Mouse (Mus musculus): ENCODE results near the gene Rnf5.

Gene Rnf5

DNA sequence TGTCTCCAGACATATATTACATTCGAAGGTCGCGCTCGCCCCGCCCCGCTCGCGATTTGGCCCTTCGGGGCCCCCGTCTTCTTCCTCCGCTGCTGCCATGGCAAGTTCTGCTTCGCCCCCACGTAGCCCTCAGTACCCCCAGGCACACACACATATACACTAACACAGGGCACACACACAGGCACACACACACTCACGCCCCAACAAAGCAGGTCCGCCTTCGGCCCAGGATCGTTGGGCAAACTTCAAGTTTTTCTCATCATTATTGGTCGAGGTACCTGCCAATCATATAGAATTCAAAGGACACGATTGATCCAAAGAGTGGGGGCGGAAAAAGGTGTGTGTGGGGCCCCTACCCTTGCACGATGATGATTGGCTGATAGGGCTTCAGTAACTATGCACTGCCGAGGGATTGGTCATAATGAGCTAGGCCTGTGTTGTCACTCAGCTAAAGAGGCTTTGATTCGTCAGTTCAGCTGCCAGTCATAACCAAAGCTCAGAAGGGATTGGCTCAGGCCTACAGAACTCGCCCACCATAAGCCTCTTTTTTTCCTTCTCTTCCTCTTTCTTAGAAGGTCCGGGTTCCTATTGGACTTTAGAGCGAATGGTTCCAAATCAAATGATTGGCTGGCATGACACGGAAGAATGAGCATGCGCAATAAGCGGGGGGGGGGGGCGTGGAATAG lies at the start of gene Rnf5:
Gene Rnf5 (minus strand): TSS at position 316 of the 686 bp plus-strand sequence.
- DNase-seq (ENCODE audit: low read depth) = peak; percentile 100

- no peak for DNase-seq (ENCODE audit: low read depth)
Measured at GRCm38 (mm10) chr17:34652985-34653384, 49.5 kb upstream of the Rnf5 start.

DNA sequence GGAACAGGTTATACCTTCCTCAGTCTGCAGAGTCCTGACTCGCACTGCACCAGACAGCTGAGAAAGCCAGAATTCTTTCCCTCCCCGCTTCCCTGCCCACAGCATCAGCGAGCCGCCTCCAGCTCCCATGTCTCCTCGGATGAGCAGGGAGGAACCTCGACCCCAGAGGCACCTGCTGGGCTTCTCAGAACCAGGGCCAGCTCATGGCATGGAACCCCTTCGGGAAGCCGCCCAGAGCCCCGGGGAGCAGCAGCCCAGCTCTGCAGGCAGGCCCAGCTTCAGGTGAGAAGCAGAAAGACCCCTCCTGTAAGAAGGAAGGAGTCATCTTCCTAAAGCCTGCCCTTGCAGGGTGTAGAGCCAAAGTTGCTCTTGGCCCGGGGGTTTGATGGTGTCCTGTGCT lies 49.1 kb upstream of the Rnf5 start:
- no peak for DNase-seq (ENCODE audit: low read depth)

GRCm38 (mm10) chr17:34651507-34652221 lies 48.2 kb upstream of the Rnf5 start:
- no peak for DNase-seq (ENCODE audit: low read depth)

DNA sequence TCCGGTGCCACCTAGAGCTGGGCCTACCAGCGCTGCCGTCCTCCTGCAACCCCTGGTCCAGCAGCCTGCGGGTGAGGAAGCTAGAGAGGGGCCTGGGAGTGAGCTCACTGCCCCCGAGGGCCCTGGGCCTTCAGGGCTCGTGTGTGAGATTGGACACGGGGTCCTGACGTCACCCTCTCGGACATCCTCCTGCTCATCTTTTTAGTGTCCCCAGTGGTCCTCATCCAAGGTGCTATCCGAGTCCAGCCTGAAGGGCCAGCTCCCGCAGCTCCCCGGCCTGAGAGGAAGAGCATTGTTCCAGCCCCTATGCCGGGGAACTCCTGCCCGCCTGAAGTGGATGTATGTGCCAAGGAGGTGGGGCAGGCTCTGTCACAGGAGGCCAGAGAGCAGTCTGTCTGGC lies 47.3 kb upstream of the Rnf5 start:
- DNase-seq (ENCODE audit: low read depth) = no peak

DNA sequence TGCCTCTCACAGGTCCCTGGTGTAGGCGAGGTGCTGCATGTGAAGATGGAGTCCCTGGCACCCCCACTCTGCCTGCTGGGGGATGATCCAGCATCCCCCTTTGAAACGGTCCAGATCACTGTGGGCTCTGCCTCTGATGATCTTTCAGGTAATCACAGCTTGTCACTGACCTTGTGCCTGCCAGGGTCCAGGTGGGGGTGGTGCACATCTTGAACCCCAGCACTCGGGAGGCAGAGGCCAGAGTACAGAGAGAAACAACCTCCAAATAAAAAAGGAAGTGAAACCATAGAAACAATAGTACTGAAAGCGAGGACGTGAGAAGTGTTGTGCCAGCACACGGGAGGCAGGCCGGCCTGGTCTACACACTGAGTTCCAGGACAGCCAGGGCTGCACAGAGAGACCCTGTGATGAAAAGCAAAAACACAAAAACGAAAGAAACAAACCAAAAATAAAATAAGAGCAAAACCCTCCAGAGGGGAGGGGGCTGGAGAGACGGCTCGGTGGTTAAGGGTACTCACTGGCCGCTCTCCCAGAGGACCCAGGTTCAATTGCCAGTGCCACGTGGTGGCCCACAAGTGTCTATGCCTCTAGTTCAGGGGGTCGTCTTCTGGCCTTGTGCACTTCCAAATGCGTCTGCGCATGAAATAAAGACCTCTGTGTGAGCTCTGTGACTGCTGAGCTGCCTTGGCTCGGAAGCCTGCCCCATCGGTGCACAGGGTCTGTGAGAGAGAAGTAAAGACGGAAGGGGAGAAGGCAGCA lies 45.8 kb upstream of the Rnf5 start:
- DNase-seq (ENCODE audit: low read depth) = no peak

- DNase-seq (ENCODE audit: low read depth) = no peak
Measured at GRCm38 (mm10) chr17:34648141-34648890, 44.8 kb upstream of the Rnf5 start.

DNA sequence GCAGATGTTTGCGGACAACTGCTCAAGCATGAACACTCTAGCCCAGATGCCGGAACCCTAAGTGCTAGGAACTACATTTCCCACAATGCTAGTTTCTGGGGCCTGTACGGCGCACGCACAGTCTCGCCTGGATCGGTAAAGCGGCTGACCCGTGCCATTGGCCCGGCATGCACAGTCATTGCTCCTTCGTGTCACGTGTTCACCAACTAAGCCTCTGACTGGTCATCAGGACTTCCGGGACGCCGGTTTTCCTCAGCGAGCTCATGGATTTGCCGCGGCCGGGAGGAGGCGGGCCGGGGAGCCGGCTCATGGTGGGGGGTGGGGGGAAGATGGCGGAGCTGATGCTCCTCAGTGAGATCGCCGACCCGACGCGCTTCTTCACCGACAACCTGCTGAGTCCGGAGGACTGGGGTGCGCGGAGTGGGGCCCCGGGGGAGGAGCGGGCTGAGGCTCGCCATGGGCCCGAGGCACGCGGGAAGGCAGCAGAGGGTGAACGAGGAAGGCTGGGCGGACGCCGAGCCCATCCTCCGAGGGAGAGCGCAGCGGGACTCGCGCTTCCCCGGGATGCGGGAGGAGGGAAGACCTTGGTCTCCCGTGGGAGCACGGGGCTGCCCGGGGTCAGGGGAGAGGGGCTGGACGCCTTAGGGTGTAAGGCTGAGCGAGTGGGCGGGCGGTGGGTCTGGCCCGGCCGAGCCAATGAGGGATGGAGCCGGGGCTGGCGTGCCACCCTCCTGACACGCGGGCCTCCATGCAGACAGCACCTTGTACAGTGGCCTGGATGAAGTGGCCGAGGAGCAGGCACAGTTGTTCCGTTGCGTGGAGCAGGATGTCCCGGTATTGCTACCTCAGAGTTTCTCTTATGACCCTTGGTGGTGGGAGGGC lies 43.7 kb upstream of the Rnf5 start, which contains the start of gene Atf6b:
Gene Atf6b (plus strand): TSS at position 241 of the 882 bp plus-strand sequence.
- DNase-seq (ENCODE audit: low read depth) = peak; percentile 92

DNA sequence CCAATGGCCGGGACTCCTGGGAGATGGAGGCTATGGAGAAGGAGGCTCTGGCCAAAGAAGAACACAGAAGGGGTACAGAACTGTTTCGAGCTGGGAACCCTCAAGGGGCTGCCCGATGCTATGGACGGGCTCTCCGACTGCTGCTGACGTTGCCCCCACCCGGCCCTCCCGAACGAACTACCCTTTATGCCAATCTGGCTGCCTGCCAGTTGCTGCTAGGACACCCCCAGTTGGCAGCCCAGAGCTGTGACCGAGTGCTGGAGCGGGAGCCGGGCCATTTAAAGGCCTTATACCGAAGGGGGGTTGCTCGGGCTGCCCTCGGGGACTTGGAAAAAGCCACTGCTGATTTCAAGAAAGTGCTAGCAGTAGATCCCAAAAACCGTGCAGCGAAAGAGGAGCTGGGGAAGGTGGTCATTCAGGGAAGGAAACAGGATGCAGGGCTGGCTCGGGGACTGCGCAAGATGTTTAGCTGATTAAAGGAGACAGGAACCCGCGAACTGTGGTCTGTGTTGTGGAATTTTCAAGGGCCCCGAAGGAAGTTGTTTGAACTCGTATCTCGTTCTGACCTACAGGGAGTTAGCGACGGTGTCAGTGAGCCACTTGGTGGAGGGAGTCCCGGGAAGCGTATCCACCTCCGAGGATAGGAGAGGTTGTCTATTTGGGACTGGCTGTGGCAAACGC lies 42.5 kb upstream of the Rnf5 start:
- DNase-seq (ENCODE audit: low read depth) = no peak

DNA sequence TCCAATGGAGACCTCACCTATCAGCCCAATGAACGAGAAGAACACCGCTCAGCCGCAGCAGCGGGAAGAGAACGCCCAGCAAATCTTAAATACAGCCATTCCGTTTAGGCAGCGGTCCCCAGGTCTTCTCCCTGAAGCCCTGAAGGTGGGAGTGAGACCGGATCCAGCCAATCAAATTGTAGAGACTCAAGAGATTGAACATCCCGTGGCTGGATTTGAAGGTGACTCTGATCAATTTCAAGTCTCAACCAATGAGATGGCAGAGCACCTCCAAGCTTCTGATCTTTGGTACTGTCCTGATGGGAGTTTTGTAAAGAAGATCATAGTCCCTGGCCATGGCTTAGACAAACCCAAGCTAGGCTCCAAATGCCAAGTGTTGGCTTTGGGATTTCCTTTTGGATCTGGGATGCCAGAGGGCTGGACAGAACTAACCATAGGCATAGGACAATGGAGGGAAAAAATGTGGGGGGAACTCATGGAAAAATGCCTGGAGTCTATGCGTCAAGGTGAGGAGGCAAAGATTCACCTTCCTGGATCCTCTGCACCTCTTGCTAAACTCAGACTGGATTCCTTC lies 41.9 kb upstream of the Rnf5 start:
- DNase-seq (ENCODE audit: low read depth) = no peak

- peak; percentile 99 for DNase-seq (ENCODE audit: low read depth)
Measured at GRCm38 (mm10) chr17:34644608-34645007, 41.1 kb upstream of the Rnf5 start, which contains the start of gene Fkbpl. TSS of gene Fkbpl (plus strand) at chr17:34644764.

DNA sequence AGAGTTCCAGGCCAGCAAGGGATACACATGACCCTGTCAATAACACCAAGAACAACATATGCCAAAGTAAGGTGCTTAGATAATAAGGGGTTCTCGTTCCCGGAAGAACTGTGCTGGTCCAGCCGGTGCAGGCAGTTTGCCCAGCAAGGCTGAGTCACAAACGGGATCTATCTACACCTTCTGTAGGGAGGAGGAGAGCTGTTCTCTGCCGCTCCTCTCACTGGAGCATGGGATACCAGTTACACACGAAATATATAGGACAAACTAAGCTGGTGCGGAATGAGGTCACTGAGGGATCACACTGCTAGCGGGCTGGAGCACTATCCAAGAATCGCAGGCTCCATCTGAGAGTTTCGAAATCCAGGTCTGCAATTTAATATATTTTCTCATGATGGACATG lies 40.5 kb upstream of the Rnf5 start:
- no peak for DNase-seq (ENCODE audit: low read depth)

DNA sequence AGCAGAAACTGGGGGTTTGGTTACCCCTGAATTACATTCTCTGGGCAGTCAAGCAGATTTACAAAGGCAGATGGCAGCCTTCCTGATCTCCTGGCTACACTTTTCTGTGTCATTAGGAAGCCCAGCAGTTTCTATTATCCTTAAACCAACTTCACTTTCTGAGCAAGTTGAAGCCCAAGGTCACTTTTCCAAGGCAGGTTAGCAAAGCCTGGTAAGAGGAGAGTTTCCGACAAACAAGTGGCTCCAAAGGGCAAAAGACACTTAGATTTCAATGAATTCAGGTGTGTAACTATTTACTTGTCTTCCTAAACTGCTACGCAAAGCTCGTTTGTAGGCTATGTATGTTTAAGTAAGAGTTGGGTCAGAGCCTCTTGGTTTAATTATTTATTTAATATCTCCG lies 39.9 kb upstream of the Rnf5 start:
- DNase-seq (ENCODE audit: low read depth) = no peak

DNA sequence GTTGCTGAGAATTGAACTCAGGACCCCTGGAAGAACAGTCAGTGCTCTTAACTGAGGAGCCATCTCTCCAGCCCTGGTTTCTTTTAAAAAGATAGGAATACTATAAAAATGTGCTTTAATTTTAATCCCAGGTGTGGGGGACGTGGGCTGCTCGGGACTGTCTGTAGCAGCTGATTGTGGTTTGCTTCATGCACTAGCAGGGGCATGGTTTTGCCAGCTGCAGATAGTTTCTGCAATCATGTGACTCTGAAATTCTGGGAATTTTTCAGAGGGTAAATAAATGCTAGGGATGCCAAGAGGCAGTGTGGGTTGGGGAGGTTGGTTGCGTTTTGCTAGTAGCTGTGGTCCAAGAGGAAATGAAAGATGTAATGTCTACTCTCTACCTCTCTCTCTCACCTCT lies 38.5 kb upstream of the Rnf5 start:
- no peak for DNase-seq (ENCODE audit: low read depth)

- no peak for DNase-seq (ENCODE audit: low read depth)
Measured at GRCm38 (mm10) chr17:34640778-34641601, 37.5 kb upstream of the Rnf5 start.

- DNase-seq (ENCODE audit: low read depth) = no peak
Measured at GRCm38 (mm10) chr17:34639461-34640255, 36.2 kb upstream of the Rnf5 start.

- no peak for DNase-seq (ENCODE audit: low read depth)
Measured at GRCm38 (mm10) chr17:34637459-34637858, 34.0 kb upstream of the Rnf5 start.

DNA sequence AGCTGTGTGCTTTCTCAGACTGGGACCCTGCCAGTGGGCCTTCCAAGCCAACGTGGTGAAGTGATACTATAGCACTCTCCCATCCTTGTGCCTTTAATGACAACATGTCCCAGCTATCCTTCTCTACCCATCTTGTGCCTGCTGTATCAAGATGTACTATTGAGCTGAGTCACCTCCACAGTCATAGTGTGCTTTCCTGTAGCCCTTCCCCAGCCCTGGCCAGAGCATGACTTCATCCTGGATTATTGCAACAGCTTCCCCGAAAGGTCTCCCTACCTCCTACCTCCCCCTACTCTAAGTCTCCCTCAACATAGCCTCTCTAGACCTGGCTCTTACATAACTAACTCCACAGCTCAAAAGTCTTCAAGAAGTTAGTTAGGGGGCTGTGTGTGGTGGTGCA lies 32.2 kb upstream of the Rnf5 start:
- DNase-seq (ENCODE audit: low read depth) = no peak
